Mouse (Mus musculus) kidney, postnatal 0 days (tissue): ENCODE data around the gene Dzip1. TPM values are rescaled to one million over a fixed set of nuclear protein-coding genes. Genes with fewer than 3 reads are reported as not detected.
A peak's percentile ranks its signal among the peaks of the same experiment; 100 is the strongest.

Experiments used
- ATAC-seq: fragments of 200-750 bp; cut with Nextera tagmentation; replicated peaks from 2 replicates; pipeline ENCODE4 v1.8.0; 2017; ENCODE audit warnings: low read depth, moderate number of reproducible peaks, moderate TSS enrichment, moderate library complexity; ENCODE audit not compliant: low FRiP score
- DNase-seq: peaks from one replicate; pipeline ENCODE4 v3.0.0-alpha.2; 2016; ENCODE audit warnings: low spot score
- H3K27ac ChIP-seq: fragments of 300-500 bp; sonication (generic); 2 replicates; pipeline ENCODE4 v1.5.1; 2014; ENCODE audit warnings: mild to moderate bottlenecking
- H3K27me3 ChIP-seq: fragments of 300-500 bp; sonication (generic); 2 replicates; pipeline ENCODE4 v1.6.1; 2014; ENCODE audit warnings: low read length, mixed read lengths; ENCODE audit not compliant: insufficient read depth
- H3K36me3 ChIP-seq: fragments of 300-500 bp; sonication (generic); 2 replicates; pipeline ENCODE4 v1.6.1; 2014; ENCODE audit warnings: low read length, mixed read lengths; ENCODE audit not compliant: insufficient read depth
- H3K4me1 ChIP-seq: fragments of 300-500 bp; sonication (generic); replicated peaks from 2 replicates; pipeline ENCODE4 v1.6.1; 2014; ENCODE audit warnings: antibody characterized with exemption, low read length, mixed read lengths; ENCODE audit not compliant: insufficient read depth
- H3K4me2 ChIP-seq: fragments of 300-500 bp; sonication (generic); 2 replicates; pipeline ENCODE4 v1.6.1; 2014; ENCODE audit warnings: mild to moderate bottlenecking, low read length, moderate library complexity, mixed read lengths
- H3K4me3 ChIP-seq: fragments of 300-500 bp; sonication (generic); replicated peaks from 2 replicates; pipeline ENCODE4 v1.5.1; 2014; ENCODE audit warnings: low read depth, low read length
- H3K9ac ChIP-seq: fragments of 300-500 bp; sonication (generic); 2 replicates; pipeline ENCODE4 v1.6.1; 2014; ENCODE audit warnings: low read depth, low read length
- H3K9me3 ChIP-seq: fragments of 300-500 bp; sonication (generic); replicated peaks from 2 replicates; pipeline ENCODE4 v1.6.1; 2016; ENCODE audit warnings: low read length, inconsistent platforms, mixed read lengths
- CTCF ChIP-seq: IDR thresholded peaks from 2 replicates; pipeline ENCODE4 v1.5.1; 2016; ENCODE audit warnings: antibody characterized with exemption, low read depth, mild to moderate bottlenecking, moderate library complexity
- WGBS: fragments of 180-500 bp; shearing (Covaris S2); extraction: QIAGEN DNeasy Blood & Tissue Kit; methylation state at CpG from one replicate; pipeline ENCODE4 v1.1.7; 2014; 5-methylcytosine and 5-hydroxymethylcytosine counted together
- polyA plus RNA-seq: library from polyadenylated mRNA; unstranded; fragments of >200 nt; fragmentation: Nextera tagmentation; extraction: Ambion mirVana; gene quantifications from 2 replicates; pipeline ENCODE4 v1.2.1, GENCODE M21; 2015

The Dzip1 gene
- polyA plus RNA-seq, 1 experiment from 2014 or later, result 10.7 TPM

DNA sequence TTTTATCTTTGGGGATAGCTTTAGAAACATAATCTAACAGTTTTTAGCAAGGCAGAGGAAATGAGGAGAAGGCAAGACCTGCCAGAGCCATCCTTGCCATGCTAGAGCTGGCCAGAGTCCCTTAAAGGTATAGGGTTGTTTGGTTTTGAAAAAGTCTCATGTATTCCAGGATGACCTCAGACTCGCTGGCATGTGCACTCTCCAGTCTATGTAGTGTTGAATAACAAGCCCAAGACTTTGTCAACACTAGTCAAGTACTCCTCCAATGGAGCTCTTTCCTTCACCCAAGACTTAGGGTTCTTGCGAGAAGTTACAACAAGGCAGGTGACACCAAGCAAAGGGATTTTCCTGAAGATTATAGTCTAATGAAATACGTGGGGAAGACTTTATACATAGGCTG lies 3.3 kb upstream of the Dzip1 start:
- no peak for DNase-seq
- Histone ChIP-seq H3K27ac (no peak overlapping the region), H3K36me3 (no peaks in the 10 kb centered on the region), H3K4me2 (no peak overlapping the region), H3K9ac (no peak overlapping the region), H3K27me3 (no peaks in the 10 kb centered on the region), H3K9me3 (no peaks in the 10 kb centered on the region), H3K4me1 (no peaks in the 10 kb centered on the region), H3K4me3 (no peak overlapping the region)
- no peak for ATAC-seq
- WGBS, result 81% methylated on average over 3 of the region's 3 CpGs
- TF ChIP-seq CTCF, result no peak

- under 1% methylated on average over 47 of the region's 47 CpGs for WGBS
- peak; percentile 53 for ATAC-seq
Measured at GRCm38 (mm10) chr14:118922667-118923184, 2.5 kb downstream of the Dzip1 start.

GRCm38 (mm10) chr14:118922251-118922650 lies 3.0 kb downstream of the Dzip1 start:
- H3K4me1 ChIP-seq, result peaks cover 6% of the 10 kb centered on the region
- no peak for TF ChIP-seq CTCF
- H3K36me3 ChIP-seq, result 0 out of 2 replicates have a peak, but pooled peaks cover 3% of the 10 kb centered on the region
- 30% methylated on average over 22 of the region's 22 CpGs for WGBS
- peak overlapping the region; percentile 67 for H3K4me2 ChIP-seq
- peak overlapping the region; percentile 41 for H3K9ac ChIP-seq
- H3K4me3 ChIP-seq, result peak overlapping the region; percentile 29
- no peaks in the 10 kb centered on the region for H3K9me3 ChIP-seq
- DNase-seq, result no peak
- no peaks in the 10 kb centered on the region for H3K27me3 ChIP-seq
- no peak for ATAC-seq
- no peak overlapping the region for H3K27ac ChIP-seq

More at GRCm38 (mm10) chr14:118922667-118923184, 2.5 kb downstream of the Dzip1 start:
- H3K36me3 ChIP-seq, result 0 out of 2 replicates have a peak, but pooled peaks cover 3% of the 10 kb centered on the region
- H3K4me2 ChIP-seq, result peak overlapping the region; percentile 67
- H3K27me3 ChIP-seq, result no peaks in the 10 kb centered on the region
- H3K4me3 ChIP-seq, result peak overlapping the region; percentile 29
- H3K4me1 ChIP-seq, result peaks cover 6% of the 10 kb centered on the region
- peak; percentile 47 for DNase-seq
- no peaks in the 10 kb centered on the region for H3K9me3 ChIP-seq
- peak overlapping the region; percentile 41 for H3K9ac ChIP-seq
- TF ChIP-seq CTCF, result no peak; the same call in 1 of the 2 replicates
- H3K27ac ChIP-seq, result no peak overlapping the region

GRCm38 (mm10) chr14:118920654-118921053 lies 4.6 kb downstream of the Dzip1 start:
- 63% methylated on average over 7 of the region's 7 CpGs for WGBS
- Histone ChIP-seq H3K9ac (no peak overlapping the region), H3K27me3 (no peaks in the 10 kb centered on the region), H3K27ac (no peak overlapping the region), H3K4me1 (peaks cover 6% of the 10 kb centered on the region), H3K4me3 (no peak overlapping the region), H3K36me3 (0 out of 2 replicates have a peak, but pooled peaks cover 3% of the 10 kb centered on the region), H3K9me3 (no peaks in the 10 kb centered on the region), H3K4me2 (no peak overlapping the region)
- ATAC-seq, result no peak
- no peak for DNase-seq
- no peak for TF ChIP-seq CTCF

GRCm38 (mm10) chr14:118919025-118919424 lies 6.2 kb downstream of the Dzip1 start:
- Histone ChIP-seq H3K4me2 (no peak overlapping the region), H3K9ac (no peak overlapping the region), H3K36me3 (0 out of 2 replicates have a peak, but pooled peaks cover 3% of the 10 kb centered on the region), H3K27ac (no peak overlapping the region), H3K9me3 (no peaks in the 10 kb centered on the region), H3K27me3 (no peaks in the 10 kb centered on the region), H3K4me1 (peaks cover 6% of the 10 kb centered on the region), H3K4me3 (no peak overlapping the region)
- TF ChIP-seq CTCF, result peak; percentile 72
- 68% methylated on average over 8 of the region's 8 CpGs for WGBS
- no peak for ATAC-seq
- DNase-seq, result peak; percentile 68

- no peak overlapping the region for H3K9ac ChIP-seq
- no peaks in the 10 kb centered on the region for H3K27me3 ChIP-seq
- H3K9me3 ChIP-seq, result no peaks in the 10 kb centered on the region
- H3K36me3 ChIP-seq, result 0 out of 2 replicates have a peak, but pooled peaks cover 6% of the 10 kb centered on the region
- no peak for ATAC-seq
- no peak overlapping the region for H3K4me3 ChIP-seq
- 43% methylated on average over 5 of the region's 5 CpGs for WGBS
- no peak for TF ChIP-seq CTCF
- H3K4me2 ChIP-seq, result no peak overlapping the region
- no peaks in the 10 kb centered on the region for H3K4me1 ChIP-seq
- no peak overlapping the region for H3K27ac ChIP-seq
- DNase-seq, result no peak
Measured at GRCm38 (mm10) chr14:118913651-118914050, 11.6 kb downstream of the Dzip1 start.
